In genomic region chr5:30198257-30198656, GRCm38 (mm10) we compare ENCODE assay signal across 14 mouse cellular contexts. TPM values are rescaled to one million over a fixed set of nuclear protein-coding genes. Genes with fewer than 3 reads are reported as not detected.
DNase-seq lines count a peak whose midpoint lies in the region; ATAC-seq and TF ChIP-seq lines count a peak whose summit lies in the region.
"Had no signal": no experiment of that assay in that cellular context is flagged by ENCODE, and none has a peak within 500 bp of the region (broad histone marks: within the 10 kb centered on the region; RNA-seq: fewer than 3 reads in every experiment).

No protein-coding gene starts in this region.

- TF ChIP-seq EP300 in MEL (IDR thresholded peaks at IDR 0.05; ENCODE audit: low read depth in 1 of 2, low read length in 2 of 2) = 0 out of 4 replicates have a peak, but pooled peaks of 1 of the 2 experiments have one; percentile 4

- no peak overlapping the region for H3K27ac ChIP-seq in liver, embryonic 12.5 days
- H3K27ac ChIP-seq in liver, embryonic 11.5 days (ENCODE audit: low read depth, low read length) = no peak overlapping the region
- H3K27ac ChIP-seq in MEL (ENCODE audit: control insufficient read depth, low read depth, low read length) = no peak overlapping the region; the same call in 1 of the 2 replicates
- H3K27ac ChIP-seq in intestine, postnatal 0 days (ENCODE audit: low read depth, low read length) = no peak overlapping the region
- H3K27ac ChIP-seq in neural tube, embryonic 15.5 days (replicated peaks) = no peak overlapping the region
- H3K27ac ChIP-seq: limb, embryonic 15.5 days had no signal

- no peak overlapping the region for H3K4me3 ChIP-seq in liver, embryonic 12.5 days
- no peak overlapping the region for H3K4me3 ChIP-seq in liver, embryonic 11.5 days (ENCODE audit: low read depth, low read length)
- peak overlapping the region; percentile 54 to 64 for H3K4me3 ChIP-seq in MEL (ENCODE audit: control insufficient read depth in 1 of 2, insufficient read depth in 1 of 2, low read depth in 2 of 2, low read length in 2 of 2)
- no peak overlapping the region for H3K4me3 ChIP-seq in intestine, postnatal 0 days (ENCODE audit: low read depth, low read length)
- H3K4me3 ChIP-seq in neural tube, embryonic 15.5 days (replicated peaks) = no peak overlapping the region
- H3K4me3 ChIP-seq: limb, embryonic 15.5 days had no signal

- no peak for TF ChIP-seq CTCF in MEL (IDR thresholded peaks at IDR 0.05 in 2 of 3, conservative IDR thresholded peaks at IDR 0.05 in 1 of 3; ENCODE audit: control insufficient read depth in 1 of 3, insufficient read depth in 1 of 3, low read depth in 2 of 3, low read length in 3 of 3, poor library complexity in 1 of 3, severe bottlenecking in 1 of 3)
- TF ChIP-seq CTCF in intestine, postnatal 0 days (IDR thresholded peaks at IDR 0.05; ENCODE audit: low read depth) = no peak

- no peak for DNase-seq in liver, embryonic 11.5 days (ENCODE audit: low spot score)
- peak; percentile 95 for DNase-seq in MEL (ENCODE audit: low read depth, low spot score)
- DNase-seq in thymus, postnatal 14 days = peak; percentile 33
- DNase-seq in left cerebral cortex, adult 11 months (ENCODE audit: low spot score) = no peak
- no peak for DNase-seq in ovary, postnatal 36 days (ENCODE audit: low spot score)
- DNase-seq: cerebellum, adult 18-20 months; heart, adult 18-20 months; heart, postnatal 36 days; kidney, adult 18-20 months had no signal

- TF ChIP-seq POLR2A in MEL (IDR thresholded peaks at IDR 0.05; ENCODE audit: control insufficient read depth in 1 of 2, insufficient read depth in 1 of 2, low read depth in 1 of 2, low read length in 2 of 2, poor library complexity in 1 of 2) = peak; percentile 59 to 87; a peak in 2 of 4 replicates

- H3K79me2 ChIP-seq in MEL (ENCODE audit: control insufficient read depth, insufficient read depth, low read length, poor library complexity) = no peaks in the 10 kb centered on the region

- H3K4me2 ChIP-seq in liver, embryonic 12.5 days = 0 out of 2 replicates have a peak overlapping the region, but pooled peaks have one; percentile 6
- no peak overlapping the region for H3K4me2 ChIP-seq in liver, embryonic 11.5 days
- no peak overlapping the region for H3K4me2 ChIP-seq in intestine, postnatal 0 days (replicated peaks; ENCODE audit: low read depth)
- H3K4me2 ChIP-seq in neural tube, embryonic 15.5 days = no peak overlapping the region
- H3K4me2 ChIP-seq: limb, embryonic 15.5 days had no signal

- no peak overlapping the region for H3K9ac ChIP-seq in liver, embryonic 12.5 days
- H3K9ac ChIP-seq in liver, embryonic 11.5 days (ENCODE audit: low read depth, low read length) = no peak overlapping the region
- H3K9ac ChIP-seq in MEL (ENCODE audit: control insufficient read depth, low read depth, low read length, poor library complexity, severe bottlenecking) = peak overlapping the region; percentile 51
- no peak overlapping the region for H3K9ac ChIP-seq in intestine, postnatal 0 days (ENCODE audit: low read depth, low read length)
- no peak overlapping the region for H3K9ac ChIP-seq in neural tube, embryonic 15.5 days (replicated peaks)
- H3K9ac ChIP-seq: limb, embryonic 15.5 days had no signal

- no peak for TF ChIP-seq RAD21 in MEL (IDR thresholded peaks at IDR 0.05; ENCODE audit: low read depth, low read length)

- H3K36me3 ChIP-seq in liver, embryonic 12.5 days = no peaks in the 10 kb centered on the region
- no peaks in the 10 kb centered on the region for H3K36me3 ChIP-seq in liver, embryonic 11.5 days (ENCODE audit: control insufficient read depth, insufficient read depth, low read length)
- H3K36me3 ChIP-seq in MEL (ENCODE audit: control insufficient read depth in 1 of 2, insufficient read depth in 2 of 2, low read length in 2 of 2) = peaks cover 0 to 7% of the 10 kb centered on the region in 2 experiments; a peak in 2 of 4 replicates
- no peaks in the 10 kb centered on the region for H3K36me3 ChIP-seq in intestine, postnatal 0 days (ENCODE audit: control insufficient read depth, insufficient read depth)
- no peaks in the 10 kb centered on the region for H3K36me3 ChIP-seq in neural tube, embryonic 15.5 days
- H3K36me3 ChIP-seq: limb, embryonic 15.5 days had no signal

- H3K4me1 ChIP-seq in liver, embryonic 12.5 days = no peaks in the 10 kb centered on the region
- no peaks in the 10 kb centered on the region for H3K4me1 ChIP-seq in liver, embryonic 11.5 days (replicated peaks; ENCODE audit: control insufficient read depth, insufficient read depth, low read length)
- H3K4me1 ChIP-seq in MEL (ENCODE audit: control insufficient read depth in 1 of 2, insufficient read depth in 2 of 2, low read length in 2 of 2) = peaks cover 2 to 26% of the 10 kb centered on the region in 2 experiments; a peak in 3 of 4 replicates
- H3K4me1 ChIP-seq in intestine, postnatal 0 days (replicated peaks; ENCODE audit: control insufficient read depth, insufficient read depth, low read length) = no peaks in the 10 kb centered on the region
- H3K4me1 ChIP-seq in neural tube, embryonic 15.5 days = no peaks in the 10 kb centered on the region

- WGBS in liver, embryonic 12.5 days (ENCODE audit: insufficient replicate concordance) = 36% methylated on average over 7 of the region's 7 CpGs
- 52% methylated on average over 7 of the region's 7 CpGs for WGBS in liver, embryonic 11.5 days
- 59% methylated on average over 7 of the region's 7 CpGs for WGBS in intestine, postnatal 0 days
- WGBS in neural tube, embryonic 15.5 days = 75% methylated on average over 7 of the region's 7 CpGs

- H3K9me3 ChIP-seq in liver, embryonic 12.5 days (replicated peaks) = no peaks in the 10 kb centered on the region
- no peaks in the 10 kb centered on the region for H3K9me3 ChIP-seq in liver, embryonic 11.5 days (ENCODE audit: control insufficient read depth, low read length)
- no peaks in the 10 kb centered on the region for H3K9me3 ChIP-seq in MEL (replicated peaks; ENCODE audit: insufficient read depth, low read length)
- no peaks in the 10 kb centered on the region for H3K9me3 ChIP-seq in intestine, postnatal 0 days (ENCODE audit: control insufficient read depth)
- no peaks in the 10 kb centered on the region for H3K9me3 ChIP-seq in neural tube, embryonic 15.5 days (replicated peaks)
- H3K9me3 ChIP-seq: limb, embryonic 15.5 days had no signal

- ATAC-seq in liver, embryonic 12.5 days = no peak
- no peak for ATAC-seq in liver, embryonic 11.5 days (replicated peaks; ENCODE audit: low FRiP score)
- peak; percentile 41; the same call in 1 of the 2 replicates for ATAC-seq in intestine, postnatal 0 days
- no peak for ATAC-seq in neural tube, embryonic 15.5 days (ENCODE audit: low FRiP score)

- H3K27me3 ChIP-seq in liver, embryonic 12.5 days (replicated peaks) = no peaks in the 10 kb centered on the region
- H3K27me3 ChIP-seq in liver, embryonic 11.5 days (replicated peaks; ENCODE audit: control insufficient read depth, insufficient read depth, low read length) = no peaks in the 10 kb centered on the region
- H3K27me3 ChIP-seq in MEL (ENCODE audit: control insufficient read depth in 1 of 2, insufficient read depth in 2 of 2, low read length in 2 of 2) = no peaks in the 10 kb centered on the region
- H3K27me3 ChIP-seq in intestine, postnatal 0 days (replicated peaks; ENCODE audit: control insufficient read depth, insufficient read depth, low read length) = no peaks in the 10 kb centered on the region
- no peaks in the 10 kb centered on the region for H3K27me3 ChIP-seq in neural tube, embryonic 15.5 days (replicated peaks)
- H3K27me3 ChIP-seq: limb, embryonic 15.5 days had no signal

TF ChIP-seq in MEL, 35 proteins besides CTCF, POLR2A, EP300 and RAD21 (continues in another document):
- peak; percentile 85; the same call in 1 of the 2 replicates for TF ChIP-seq ZMIZ1 (IDR thresholded peaks at IDR 0.05; ENCODE audit: low read depth, low read length)

RNA-seq across cellular contexts. Expression of gene Adgrf3, which starts 7.3 kb away (rescaled TPM):
- not detected in 2 replicates for polyA plus RNA-seq in liver, embryonic 12.5 days (2016; fragmentation: Nextera tagmentation; extraction: Ambion mirVana)
- polyA plus RNA-seq in liver, embryonic 11.5 days (2014; fragmentation: Nextera tagmentation; extraction: Ambion mirVana) = not detected in 2 replicates
- 1.2 and 1.7 TPM in 2 replicates for total RNA-seq in MEL (2012; rRNA removed)
- polyA plus RNA-seq in MEL (2012; ENCODE audit: insufficient read depth in 1 of 2, insufficient read length in 2 of 2, low read depth in 1 of 2, low replicate concordance in 2 of 2, missing spikeins in 1 of 2) = 1 to 10 TPM in 1 of 2 experiments, not detected in 1; 2.7 TPM
- 0.07 TPM in 1 of 2 replicates, not detected in the other for polyA plus RNA-seq in intestine, postnatal 0 days (2015; fragmentation: Nextera tagmentation; extraction: Ambion mirVana)
- 0.11 TPM in 1 of 2 replicates, not detected in the other for polyA plus RNA-seq in neural tube, embryonic 15.5 days (2015; fragmentation: Nextera tagmentation; extraction: Ambion mirVana)
- polyA plus RNA-seq: large intestine, adult 2 months had no signal

RNA-seq across cellular contexts. Expression of gene Selenoi, which starts 34.1 kb away (rescaled TPM):
- polyA plus RNA-seq in liver, embryonic 12.5 days (2016; fragmentation: Nextera tagmentation; extraction: Ambion mirVana) = 20.2 and 22.0 TPM in 2 replicates
- polyA plus RNA-seq in liver, embryonic 11.5 days (2014; fragmentation: Nextera tagmentation; extraction: Ambion mirVana) = 28.2 and 31.3 TPM in 2 replicates
- total RNA-seq in MEL (2012; rRNA removed) = 76.3 and 88.0 TPM in 2 replicates
- 100 to 1,000 TPM in 1 of 2 experiments, 10 to 100 TPM in 1; 43.4 to 101 TPM for polyA plus RNA-seq in MEL (2012; ENCODE audit: insufficient read depth in 1 of 2, insufficient read length in 2 of 2, low read depth in 1 of 2, low replicate concordance in 2 of 2, missing spikeins in 1 of 2)
- 66.2 and 78.5 TPM in 2 replicates for polyA plus RNA-seq in intestine, postnatal 0 days (2015; fragmentation: Nextera tagmentation; extraction: Ambion mirVana)
- 25.0 and 26.6 TPM in 2 replicates for polyA plus RNA-seq in neural tube, embryonic 15.5 days (2015; fragmentation: Nextera tagmentation; extraction: Ambion mirVana)

RNA-seq across cellular contexts. Expression of gene Hadhb, which starts 43.2 kb away (rescaled TPM):
- polyA plus RNA-seq in liver, embryonic 12.5 days (2016; fragmentation: Nextera tagmentation; extraction: Ambion mirVana) = 113 and 116 TPM in 2 replicates
- polyA plus RNA-seq in liver, embryonic 11.5 days (2014; fragmentation: Nextera tagmentation; extraction: Ambion mirVana) = 145 and 167 TPM in 2 replicates
- 162 and 173 TPM in 2 replicates for total RNA-seq in MEL (2012; rRNA removed)
- polyA plus RNA-seq in MEL (2012; ENCODE audit: insufficient read depth in 1 of 2, insufficient read length in 2 of 2, low read depth in 1 of 2, low replicate concordance in 2 of 2, missing spikeins in 1 of 2) = 100 to 1,000 TPM in 1 of 2 experiments, 10 to 100 TPM in 1; 33.0 to 161 TPM
- polyA plus RNA-seq in intestine, postnatal 0 days (2015; fragmentation: Nextera tagmentation; extraction: Ambion mirVana) = 392 and 420 TPM in 2 replicates
- 57.5 and 86.0 TPM in 2 replicates for polyA plus RNA-seq in neural tube, embryonic 15.5 days (2015; fragmentation: Nextera tagmentation; extraction: Ambion mirVana)

RNA-seq across cellular contexts. Expression of gene Hadha, which starts 43.3 kb away (rescaled TPM):
- polyA plus RNA-seq in liver, embryonic 12.5 days (2016; fragmentation: Nextera tagmentation; extraction: Ambion mirVana) = 92.2 and 103 TPM in 2 replicates
- polyA plus RNA-seq in liver, embryonic 11.5 days (2014; fragmentation: Nextera tagmentation; extraction: Ambion mirVana) = 122 and 128 TPM in 2 replicates
- 120 and 121 TPM in 2 replicates for total RNA-seq in MEL (2012; rRNA removed)
- polyA plus RNA-seq in MEL (2012; ENCODE audit: insufficient read depth in 1 of 2, insufficient read length in 2 of 2, low read depth in 1 of 2, low replicate concordance in 2 of 2, missing spikeins in 1 of 2) = 100 to 1,000 TPM; 107 to 271 TPM
- polyA plus RNA-seq in intestine, postnatal 0 days (2015; fragmentation: Nextera tagmentation; extraction: Ambion mirVana) = 301 and 307 TPM in 2 replicates
- 67.2 and 89.6 TPM in 2 replicates for polyA plus RNA-seq in neural tube, embryonic 15.5 days (2015; fragmentation: Nextera tagmentation; extraction: Ambion mirVana)

Comparison
In these comparisons a context has a peak if more than half of its experiments do, and no peak if none do; other contexts are left out.
1. H3K4me3 ChIP-seq: peak in MEL (2 of 2); none in liver, embryonic 12.5 days (single experiment), liver, embryonic 11.5 days (single experiment), intestine, postnatal 0 days (single experiment) and neural tube, embryonic 15.5 days (single experiment).
2. DNase-seq: peak in MEL (single experiment) and thymus, postnatal 14 days (single experiment); none in liver, embryonic 11.5 days (single experiment), left cerebral cortex, adult 11 months (single experiment) and ovary, postnatal 36 days (single experiment).